Mouse (Mus musculus): ENCODE results near the gene Hoxd11. TPM values are rescaled to one million over a fixed set of nuclear protein-coding genes. Genes with fewer than 3 reads are reported as not detected.

Hoxd11 gene
- total RNA-seq, 2 experiments from 2014 or later, result not detected

- intact Hi-C loops (cut with DNase I), result no loop called here
- no peak for DNase-seq
Observed at GRCm38 (mm10) chr2:74679596-74679971, 227 bp downstream of the Hoxd11 start.

GRCm38 (mm10) chr2:74679980-74680379, 623 bp downstream of the Hoxd11 start:
- intact Hi-C loops (cut with DNase I), result no loop called here
- DNase-seq, result no peak

DNA sequence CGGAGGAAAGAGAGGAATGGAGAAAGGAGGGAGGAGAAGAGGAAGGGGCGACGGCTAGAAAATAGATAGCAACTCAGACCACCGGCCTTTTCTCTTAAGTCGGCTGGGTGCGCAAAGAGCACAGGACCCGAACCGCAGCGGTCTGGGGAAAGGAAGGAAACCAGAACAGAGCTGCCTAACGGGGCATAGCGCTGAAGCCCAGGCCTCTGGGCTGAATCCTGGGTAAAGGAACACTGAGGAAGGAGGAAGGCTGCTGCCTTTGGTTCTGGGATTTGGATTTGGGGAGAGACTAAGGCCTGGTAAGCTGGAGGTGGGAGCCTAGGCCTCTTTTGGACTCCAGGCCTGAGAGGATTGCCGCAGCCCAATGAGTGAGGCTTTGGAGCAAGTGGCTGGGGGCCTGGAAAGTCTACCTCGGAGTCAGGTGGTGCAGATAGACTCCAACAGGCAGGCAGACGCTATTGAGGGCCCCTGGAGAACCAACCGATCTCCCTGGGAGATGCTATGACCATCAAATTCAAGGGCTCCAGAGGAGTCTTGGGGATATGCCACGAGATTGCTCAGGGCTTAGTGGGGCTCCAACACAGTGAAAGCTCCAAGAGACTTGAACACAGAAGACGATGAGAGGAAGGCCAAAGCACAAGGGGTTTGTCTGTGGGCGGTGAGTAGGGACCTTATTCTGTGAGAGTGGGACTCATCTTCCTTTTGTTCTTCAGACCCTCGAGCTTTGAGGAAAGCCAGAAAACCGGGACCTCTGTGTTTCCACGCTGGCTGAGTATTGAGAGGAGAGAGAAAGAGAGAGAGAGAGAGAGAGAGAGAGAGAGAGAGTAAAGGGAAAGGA, 1.4 kb downstream of the Hoxd11 start:
- intact Hi-C loops (cut with DNase I), result no loop called here

DNA sequence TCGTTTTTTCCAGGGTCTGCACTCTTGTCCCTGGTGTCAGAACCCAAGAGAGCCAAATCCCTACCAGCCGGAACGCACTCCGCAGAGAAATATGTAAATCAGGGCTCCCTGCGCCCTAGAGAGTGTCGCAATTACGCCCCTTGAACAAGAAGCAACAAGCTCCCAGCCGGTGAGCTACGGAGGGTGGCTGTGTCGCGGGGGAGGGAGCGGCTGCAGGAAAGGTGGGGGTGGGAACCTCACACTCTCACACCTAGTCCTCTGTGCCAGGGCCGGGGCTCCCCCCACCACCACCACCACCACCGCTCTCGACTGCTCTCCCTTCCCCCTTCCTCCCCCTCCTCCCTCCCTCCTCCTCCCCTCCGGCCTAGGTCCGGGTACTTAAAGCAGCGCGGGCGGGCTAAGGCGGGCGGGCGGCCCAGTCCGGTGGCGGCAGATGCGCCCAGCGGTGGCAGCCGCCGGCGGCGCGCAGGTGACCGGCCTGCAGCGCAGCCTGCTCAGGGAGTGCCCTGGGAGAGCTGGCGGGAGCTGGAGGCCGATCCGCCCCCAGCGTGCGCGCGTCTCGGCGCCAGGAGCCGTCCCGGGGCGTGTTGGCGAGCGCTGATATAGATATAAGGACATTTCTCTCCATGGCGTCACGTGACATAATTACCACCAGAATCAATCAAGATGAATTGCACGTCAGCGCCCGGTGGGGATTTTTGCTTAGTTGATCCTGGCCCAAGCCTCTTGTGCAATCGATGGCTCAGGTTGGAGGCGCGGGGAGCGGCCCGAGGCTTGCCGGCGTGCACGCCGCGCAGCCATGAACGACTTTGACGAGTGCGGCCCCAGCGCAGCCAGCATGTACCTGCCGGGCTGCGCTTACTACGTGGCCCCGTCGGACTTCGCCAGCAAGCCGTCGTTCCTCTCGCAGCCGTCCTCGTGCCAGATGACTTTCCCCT, 2.5 kb downstream of the Hoxd11 start:
- intact Hi-C loops (cut with DNase I), result no loop called here
- DNase-seq, result no peak

More for the DNA sequence above, 1.4 kb downstream of the Hoxd11 start:
- DNase-seq, result no peak

DNA sequence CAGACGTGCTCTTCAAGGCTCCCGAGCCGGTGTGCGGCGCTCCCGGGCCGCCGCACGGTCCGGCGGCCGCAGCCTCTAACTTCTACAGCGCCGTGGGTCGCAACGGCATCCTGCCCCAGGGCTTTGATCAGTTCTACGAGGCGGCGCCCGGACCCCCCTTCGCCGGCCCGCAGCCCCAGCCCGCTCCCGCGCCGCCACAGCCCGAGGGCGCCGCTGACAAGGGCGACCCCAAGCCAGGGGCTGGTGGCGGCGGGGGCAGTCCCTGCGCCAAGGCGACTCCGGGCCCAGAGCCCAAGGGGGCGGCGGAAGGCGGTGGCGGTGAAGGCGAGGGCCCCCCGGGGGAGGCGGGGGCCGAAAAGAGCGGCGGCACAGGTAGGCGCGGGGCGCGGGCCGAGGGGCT, 3.4 kb downstream of the Hoxd11 start:
- DNase-seq, result no peak
- intact Hi-C loops (cut with DNase I), result no loop called here

- intact Hi-C loops (cut with DNase I), result no loop called here
- DNase-seq, result no peak
Observed at GRCm38 (mm10) chr2:74683471-74683951, 4.2 kb downstream of the Hoxd11 start.

- no peak for DNase-seq
- intact Hi-C loops (cut with DNase I), result no loop called here
Observed at GRCm38 (mm10) chr2:74684106-74684505, 4.7 kb downstream of the Hoxd11 start.

DNA sequence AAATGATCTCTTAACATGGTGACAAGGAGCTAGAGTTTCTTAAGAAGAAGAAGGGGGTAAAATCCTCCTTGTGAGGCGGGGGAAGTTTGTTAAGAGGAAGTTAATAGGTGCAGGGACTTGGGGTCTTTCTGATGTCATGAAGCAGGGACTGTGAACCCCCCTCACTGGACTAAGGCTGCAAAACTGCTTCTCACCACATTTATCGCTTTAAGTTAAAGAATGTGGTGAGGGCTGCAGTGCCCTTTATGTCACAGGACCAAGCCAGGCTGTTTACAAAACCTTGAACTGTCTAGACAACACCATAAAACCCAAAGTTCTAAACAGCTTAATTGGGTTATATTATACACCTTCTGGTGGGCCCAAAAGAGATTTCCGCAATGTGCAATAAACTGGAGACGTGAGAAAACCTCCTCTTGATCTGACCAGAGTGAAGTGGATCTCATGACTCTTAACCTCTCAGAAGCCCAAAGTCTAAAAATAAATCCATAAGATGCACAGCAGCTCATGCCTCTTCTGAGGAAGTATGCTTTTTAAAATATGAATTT, 5.8 kb downstream of the Hoxd11 start:
- intact Hi-C loops (cut with DNase I), result no loop called here

DNA sequence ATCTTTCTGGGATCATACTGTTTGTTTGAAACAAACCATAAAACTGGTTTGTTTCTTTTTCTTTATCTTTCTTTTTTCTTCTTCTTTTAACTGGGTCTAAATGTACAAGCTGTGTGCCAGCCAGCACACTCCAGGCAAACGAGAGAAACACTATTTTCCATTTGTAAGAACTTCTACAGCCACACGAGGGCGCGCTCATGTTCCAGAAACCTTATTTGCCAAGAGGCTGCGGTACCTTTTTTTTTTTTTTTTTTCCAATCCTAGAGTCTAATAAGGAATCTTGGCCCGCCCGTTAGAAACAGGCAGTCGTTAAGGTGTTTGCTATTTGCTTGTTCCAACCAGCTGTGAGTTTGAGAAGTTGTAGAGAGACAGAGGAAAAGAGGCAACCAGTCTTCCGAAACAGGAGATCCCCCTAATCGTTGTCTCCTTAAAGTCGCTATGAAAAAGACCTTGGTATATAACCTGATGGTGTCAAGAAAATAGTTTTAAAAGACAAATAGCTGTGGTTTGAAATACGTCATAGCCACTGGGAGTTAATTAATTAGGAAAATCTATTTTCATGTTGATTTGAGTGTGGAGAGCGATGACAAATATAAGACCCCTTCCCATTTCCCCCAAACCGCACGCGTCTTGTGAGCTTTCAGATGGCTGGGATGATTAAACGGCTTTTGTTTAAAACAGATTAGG, 7.1 kb downstream of the Hoxd11 start:
- intact Hi-C loops (cut with DNase I), result no loop called here
- DNase-seq, result peak in 1 of 2 experiments; percentile 61

More for the DNA sequence above, 5.8 kb downstream of the Hoxd11 start:
- no peak for DNase-seq

DNA sequence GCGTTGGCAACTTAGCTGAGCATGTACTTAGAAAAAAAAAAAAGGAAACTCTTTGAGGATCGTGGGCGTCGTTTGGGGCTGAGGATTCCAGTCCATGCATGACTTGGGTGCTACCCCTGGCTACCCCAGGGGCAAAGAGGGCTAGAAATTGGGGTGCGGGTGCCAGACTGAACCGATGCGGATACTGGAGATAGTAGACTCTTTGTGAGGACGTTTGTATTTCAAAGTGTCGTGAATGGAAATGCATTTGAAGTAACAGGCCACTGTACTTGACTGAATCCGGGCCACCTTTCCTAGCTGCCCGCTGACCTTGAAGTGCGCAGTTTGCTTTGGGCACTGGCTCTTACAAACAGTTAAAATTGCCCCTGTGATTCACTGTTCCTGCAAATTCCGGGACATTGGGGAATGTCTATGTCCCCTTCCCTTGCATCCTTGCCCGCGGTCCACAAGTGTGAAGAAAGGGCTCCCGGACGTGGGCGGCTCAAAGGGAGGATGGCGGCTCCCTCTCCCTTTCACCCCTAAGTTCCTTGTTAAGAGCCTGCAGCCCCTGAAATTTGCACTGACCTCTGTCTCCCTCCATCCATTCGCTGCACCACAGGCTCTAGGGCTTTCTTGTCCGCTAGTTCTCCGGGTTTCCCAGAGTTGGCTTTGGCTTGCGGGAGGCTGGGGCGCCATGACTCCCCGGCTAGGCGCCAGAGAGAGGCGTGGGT, 7.8 kb downstream of the Hoxd11 start:
- no peak for DNase-seq
- intact Hi-C loops (cut with DNase I), result no loop called here

DNA sequence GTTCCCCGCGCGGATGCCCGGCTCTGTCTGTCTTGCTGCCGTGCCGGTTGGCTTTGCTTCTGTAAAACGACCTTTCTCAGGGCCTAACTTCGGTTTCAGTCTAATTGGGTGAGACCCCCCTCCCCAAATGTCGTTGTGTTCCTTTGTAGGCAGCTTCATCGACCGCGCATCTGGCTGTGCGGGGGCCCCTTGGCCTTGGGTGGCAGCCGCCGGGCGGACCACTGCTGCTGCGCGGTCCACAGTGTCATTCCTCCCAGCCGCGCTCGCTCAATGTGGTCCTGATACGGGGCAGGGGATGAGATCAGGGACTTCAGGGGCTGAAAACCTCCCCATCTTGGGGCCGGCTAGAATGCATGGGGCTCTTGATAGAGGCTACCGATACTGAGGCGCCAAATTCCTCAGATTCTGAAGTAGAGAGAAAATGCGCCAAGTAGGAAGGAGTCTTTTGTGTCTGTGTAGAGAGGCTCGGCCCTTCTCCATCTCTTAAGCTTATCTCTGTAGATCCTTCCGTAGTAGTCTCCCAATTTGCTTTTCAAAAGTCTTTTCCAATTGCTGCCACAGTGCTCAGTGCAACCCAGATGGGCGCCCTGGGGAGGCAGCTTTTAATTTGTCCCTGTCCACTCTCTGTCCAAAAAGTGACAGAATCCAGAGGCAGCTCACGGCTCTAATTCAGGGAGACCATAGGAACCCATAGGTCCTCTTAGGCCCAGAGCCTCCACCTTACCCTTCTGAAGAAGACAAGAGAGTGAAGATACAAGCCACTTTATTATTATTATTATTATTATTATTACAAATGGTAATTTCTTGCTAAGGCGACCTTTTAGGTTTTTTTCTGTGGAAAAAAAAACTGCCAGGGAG, 8.6 kb downstream of the Hoxd11 start:
- DNase-seq, result no peak
- intact Hi-C loops (cut with DNase I), result no loop called here

- intact Hi-C loops (cut with DNase I), result no loop called here
Observed at GRCm38 (mm10) chr2:74688795-74689573, 9.6 kb downstream of the Hoxd11 start.

GRCm38 (mm10) chr2:74689574-74690337, 10.4 kb downstream of the Hoxd11 start:
- intact Hi-C loops (cut with DNase I), result loop anchor here (10.0 kb wide), 1 partner anchor 1415 kb away; the partner anchor contains the start of gene Sp9
- no peak for DNase-seq

More at GRCm38 (mm10) chr2:74688795-74689573, 9.6 kb downstream of the Hoxd11 start:
- DNase-seq, result no peak

DNA sequence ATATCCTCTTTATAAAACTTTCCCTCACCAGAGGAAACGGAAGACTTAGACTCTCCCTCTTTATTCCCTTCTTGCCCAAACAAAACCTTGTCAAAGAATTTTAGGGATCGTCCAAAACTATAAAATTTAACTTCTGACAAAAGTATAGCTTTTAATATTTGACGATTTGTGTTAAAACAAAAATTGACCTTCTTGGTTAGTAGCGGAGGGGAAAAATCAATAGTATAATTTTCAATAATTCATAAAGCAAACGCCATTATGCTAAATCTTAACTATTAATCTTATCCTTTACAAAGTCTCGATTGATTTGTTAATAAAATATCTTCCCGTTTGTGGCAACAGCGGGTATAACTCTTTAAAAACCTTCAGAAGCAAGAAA, 11.0 kb downstream of the Hoxd11 start:
- intact Hi-C loops (cut with DNase I), result loop anchor here (10.0 kb wide), 1 partner anchor 1416 kb away; the partner anchor contains the start of gene Sp9
- DNase-seq, result no peak

DNA sequence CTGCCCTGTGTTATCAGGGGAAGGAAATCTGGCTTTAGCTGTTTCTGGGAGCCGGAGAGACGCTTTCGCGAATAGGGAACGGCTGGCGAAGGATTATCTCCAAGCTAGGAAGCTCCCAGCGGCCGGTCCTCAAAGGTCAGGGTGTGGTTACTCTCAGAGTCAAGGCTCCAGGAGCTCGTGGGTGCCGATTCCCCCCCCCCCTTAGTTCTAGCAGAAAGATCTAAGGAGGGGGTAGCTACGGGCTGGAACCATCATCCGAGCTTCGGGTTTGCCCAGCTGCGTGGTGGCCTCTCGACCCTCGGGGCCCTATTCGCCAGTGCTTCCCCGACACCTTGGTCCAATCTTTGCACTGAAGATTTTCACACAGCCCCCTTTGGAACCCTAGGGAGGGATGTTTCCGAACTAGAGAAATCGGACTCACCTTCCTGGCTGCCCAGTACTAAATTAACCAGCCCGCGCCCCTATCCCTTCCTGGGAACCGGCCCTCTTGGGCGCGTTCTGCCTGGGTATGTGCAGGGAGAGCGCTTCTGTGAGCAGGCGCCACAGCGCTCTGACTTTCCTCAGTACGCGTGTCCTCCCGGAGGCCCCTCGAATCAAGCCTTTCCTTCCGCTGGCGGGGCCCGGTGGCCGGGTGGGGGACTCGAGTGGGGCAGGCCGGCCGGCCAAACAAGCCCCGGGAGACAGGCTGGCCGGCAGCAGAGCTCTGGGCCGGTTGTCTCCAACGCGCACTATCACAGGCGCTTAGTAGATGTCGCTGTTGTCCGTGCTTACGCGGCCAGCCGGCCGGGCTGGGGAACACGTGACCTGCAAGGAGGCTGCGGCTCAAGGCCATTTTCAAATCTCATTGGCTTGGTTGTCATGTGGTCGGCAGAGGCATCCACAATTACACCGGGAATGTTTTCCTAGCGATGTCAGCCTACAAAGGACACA, 11.9 kb downstream of the Hoxd11 start, which contains the start of gene Hoxd10:
Hoxd10 (plus strand) TSS at position 903 of the 930 bp plus-strand sequence.
- intact Hi-C loops (cut with DNase I), result loop anchor here (10.0 kb wide), 1 partner anchor 1416 kb away; the partner anchor contains the start of gene Sp9
- no peak for DNase-seq

Measured in heart, postnatal 36 days (tissue).